Mouse (Mus musculus) E14TG2a.4 (cell line): ENCODE measurements around the gene Myl6.

ENCODE experiments used
- CTCF ChIP-seq: conservative IDR thresholded peaks from 2 replicates; pipeline ENCODE4 v1.5.1; 2014; ENCODE audit warnings: low read length
- NANOG ChIP-seq: IDR thresholded peaks from 2 replicates; pipeline ENCODE4 v1.6.1; 2014; ENCODE audit warnings: borderline replicate concordance, low read length, mixed read lengths
- POU5F1 ChIP-seq: IDR thresholded peaks from 2 replicates; pipeline ENCODE4 v1.6.1; 2014; ENCODE audit warnings: low read length, borderline replicate concordance

DNA sequence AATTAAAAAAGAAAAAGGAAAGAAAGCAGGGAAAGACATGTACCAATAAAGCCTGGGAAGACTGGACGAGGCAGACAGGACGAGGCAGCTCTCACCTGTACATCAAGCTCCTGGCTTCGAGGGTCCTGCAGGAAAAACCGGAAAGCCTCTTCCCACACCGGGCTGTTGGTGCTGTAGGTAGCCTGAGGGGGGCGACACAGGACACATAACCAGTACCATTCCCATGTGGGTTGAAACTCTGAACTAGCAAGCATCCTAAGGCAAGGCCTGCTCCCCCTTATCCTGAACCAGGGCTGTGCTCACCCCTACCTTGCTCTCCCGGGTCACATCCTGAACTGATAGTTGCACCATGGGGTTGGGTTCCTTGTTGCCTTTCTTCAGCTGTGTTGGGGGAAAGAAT is 24.9 kb upstream of the Myl6 start:
- peak; percentile 51 for TF ChIP-seq CTCF
- no peak for TF ChIP-seq NANOG
- TF ChIP-seq POU5F1: no peak
